Mouse (Mus musculus) lung, adult 2 months (tissue): ENCODE measurements at regions not wholly inside any gene's neighbourhood (a gene's known extent, or its start where the extent isn't known, plus 50 kb on each side); places are given as distances from the start of the nearest gene placed in this dataset.

Source experiments
- CTCF ChIP-seq: fragments of 200-500 bp; IDR thresholded peaks from 2 replicates; pipeline ENCODE4 v1.5.1; 2011; ENCODE audit warnings: mild to moderate bottlenecking, low read length, control low read depth; ENCODE audit not compliant: insufficient read depth
- POLR2A ChIP-seq: fragments of 200-500 bp; IDR thresholded peaks from 2 replicates; pipeline ENCODE4 v1.6.1; 2011; ENCODE audit warnings: low read depth, mild to moderate bottlenecking, control low read depth, low read length, borderline replicate concordance; ENCODE audit errors: extremely low read depth

DNA sequence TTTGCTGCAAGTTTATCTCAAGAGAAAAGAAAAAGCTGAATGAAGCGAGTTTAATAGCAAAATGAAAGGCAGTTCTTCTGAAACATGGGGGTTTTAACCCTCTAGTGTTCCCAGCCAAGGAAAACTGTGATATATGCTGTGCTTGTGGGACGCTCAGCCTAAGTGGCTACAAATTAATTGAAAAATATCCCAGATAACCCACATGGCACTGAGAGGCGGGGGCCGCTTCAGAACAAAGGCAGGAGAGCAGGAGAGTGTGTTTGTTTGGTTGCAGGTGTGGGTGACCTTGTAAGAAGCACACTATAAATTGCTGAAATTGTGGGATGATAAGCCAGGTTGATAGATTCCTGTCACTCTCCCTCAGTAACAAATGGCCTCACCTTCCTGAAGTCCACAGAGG, 154.7 kb upstream of the Mpped2 start:
- no peak for TF ChIP-seq CTCF
- TF ChIP-seq POLR2A = no peak
